Mouse (Mus musculus): ENCODE measurements around the gene Thap12.

Gene Thap12

GRCm38 (mm10) chr7:98756556-98756955 lies 53.7 kb downstream of the Thap12 start:
- no peak for ATAC-seq (ENCODE audit: low TSS enrichment)

GRCm38 (mm10) chr7:98760126-98760525 lies 57.2 kb downstream of the Thap12 start:
- ATAC-seq (ENCODE audit: low TSS enrichment), result no peak

GRCm38 (mm10) chr7:98763911-98764310 lies 61.0 kb downstream of the Thap12 start:
- no peak for ATAC-seq (ENCODE audit: low TSS enrichment)

- no peak for ATAC-seq (ENCODE audit: low TSS enrichment)
These were observed 64.4 kb downstream of the Thap12 start for GRCm38 (mm10) chr7:98767261-98767660.
